Mouse (Mus musculus): ENCODE results near the gene Surf1. TPM values are rescaled to one million over a fixed set of nuclear protein-coding genes. Genes with fewer than 3 reads are reported as not detected.
A peak's percentile ranks its signal among the peaks of the same experiment; 100 is the strongest.

Surf1 gene
- polyA plus RNA-seq, 1 experiment from 2014 or later = 101 TPM

GRCm38 (mm10) chr2:26932473-26933303, 16.4 kb upstream of the Surf1 start:
- Histone ChIP-seq H3K9me3 (ENCODE audit: control insufficient read depth, low read length) (no peaks in the 10 kb centered on the region), H3K36me3 (ENCODE audit: control insufficient read depth, insufficient read depth, low read length) (no peaks in the 10 kb centered on the region), H3K4me3 (ENCODE audit: low read depth, low read length) (peak overlapping the region; percentile 97), H3K27me3 (ENCODE audit: control insufficient read depth, insufficient read depth, low read length) (no peaks in the 10 kb centered on the region), H3K27ac (ENCODE audit: low read depth, low read length) (peak overlapping the region; percentile 77), H3K9ac (replicated peaks; ENCODE audit: low read depth, low read length) (peak overlapping the region; percentile 97), H3K4me1 (ENCODE audit: control insufficient read depth, insufficient read depth, low read length) (peaks cover 12% of the 10 kb centered on the region), H3K4me2 (ENCODE audit: low read depth, low read length) (peak overlapping the region; percentile 89)
- 2% methylated on average over 45 of the region's 49 CpGs for WGBS
- no peak; the same call in 1 of the 2 replicates for ATAC-seq (ENCODE audit: low read depth)

GRCm38 (mm10) chr2:26930390-26930789, 14.1 kb upstream of the Surf1 start:
- WGBS = 56% methylated on average over 1 of the region's 1 CpGs
- Histone ChIP-seq H3K9me3 (ENCODE audit: control insufficient read depth, low read length) (no peaks in the 10 kb centered on the region), H3K36me3 (ENCODE audit: control insufficient read depth, insufficient read depth, low read length) (peaks cover 14% of the 10 kb centered on the region), H3K4me1 (ENCODE audit: control insufficient read depth, insufficient read depth, low read length) (peaks cover 12% of the 10 kb centered on the region), H3K27me3 (ENCODE audit: control insufficient read depth, insufficient read depth, low read length) (no peaks in the 10 kb centered on the region), H3K27ac (ENCODE audit: low read depth, low read length) (no peak overlapping the region), H3K9ac (replicated peaks; ENCODE audit: low read depth, low read length) (no peak overlapping the region), H3K4me3 (ENCODE audit: low read depth, low read length) (no peak overlapping the region), H3K4me2 (ENCODE audit: low read depth, low read length) (no peak overlapping the region)
- no peak for ATAC-seq (ENCODE audit: low read depth)

GRCm38 (mm10) chr2:26927745-26928476, 11.6 kb upstream of the Surf1 start:
- Histone ChIP-seq H3K4me3 (ENCODE audit: low read depth, low read length) (no peak overlapping the region), H3K9ac (replicated peaks; ENCODE audit: low read depth, low read length) (no peak overlapping the region), H3K4me1 (ENCODE audit: control insufficient read depth, insufficient read depth, low read length) (peaks cover 12% of the 10 kb centered on the region), H3K27me3 (ENCODE audit: control insufficient read depth, insufficient read depth, low read length) (no peaks in the 10 kb centered on the region), H3K36me3 (ENCODE audit: control insufficient read depth, insufficient read depth, low read length) (peaks cover 35% of the 10 kb centered on the region), H3K4me2 (ENCODE audit: low read depth, low read length) (no peak overlapping the region), H3K9me3 (ENCODE audit: control insufficient read depth, low read length) (no peaks in the 10 kb centered on the region), H3K27ac (ENCODE audit: low read depth, low read length) (no peak overlapping the region)
- WGBS = 92% methylated on average over 6 of the region's 6 CpGs
- no peak for ATAC-seq (ENCODE audit: low read depth)

- no peak overlapping the region for H3K4me2 ChIP-seq (ENCODE audit: low read depth, low read length)
- WGBS = 92% methylated on average over 9 of the region's 9 CpGs
- H3K36me3 ChIP-seq (ENCODE audit: control insufficient read depth, insufficient read depth, low read length) = peaks cover 71% of the 10 kb centered on the region
Measured at GRCm38 (mm10) chr2:26921784-26922183, 5.5 kb upstream of the Surf1 start.

GRCm38 (mm10) chr2:26920190-26920855, 4.0 kb upstream of the Surf1 start:
- Histone ChIP-seq H3K9me3 (ENCODE audit: control insufficient read depth, low read length) (no peaks in the 10 kb centered on the region), H3K4me2 (ENCODE audit: low read depth, low read length) (no peak overlapping the region), H3K27ac (ENCODE audit: low read depth, low read length) (no peak overlapping the region), H3K36me3 (ENCODE audit: control insufficient read depth, insufficient read depth, low read length) (peaks cover 62% of the 10 kb centered on the region), H3K9ac (replicated peaks; ENCODE audit: low read depth, low read length) (no peak overlapping the region), H3K27me3 (ENCODE audit: control insufficient read depth, insufficient read depth, low read length) (no peaks in the 10 kb centered on the region), H3K4me1 (ENCODE audit: control insufficient read depth, insufficient read depth, low read length) (peaks cover 14% of the 10 kb centered on the region), H3K4me3 (ENCODE audit: low read depth, low read length) (no peak overlapping the region)
- 86% methylated on average over 6 of the region's 6 CpGs for WGBS
- ATAC-seq (ENCODE audit: low read depth) = no peak

More at GRCm38 (mm10) chr2:26921784-26922183, 5.5 kb upstream of the Surf1 start:
- Histone ChIP-seq H3K27ac (ENCODE audit: low read depth, low read length) (no peak overlapping the region), H3K9ac (replicated peaks; ENCODE audit: low read depth, low read length) (no peak overlapping the region), H3K9me3 (ENCODE audit: control insufficient read depth, low read length) (no peaks in the 10 kb centered on the region), H3K4me3 (ENCODE audit: low read depth, low read length) (no peak overlapping the region), H3K4me1 (ENCODE audit: control insufficient read depth, insufficient read depth, low read length) (peaks cover 10% of the 10 kb centered on the region), H3K27me3 (ENCODE audit: control insufficient read depth, insufficient read depth, low read length) (no peaks in the 10 kb centered on the region)
- no peak for ATAC-seq (ENCODE audit: low read depth)

GRCm38 (mm10) chr2:26919684-26920083, 3.4 kb upstream of the Surf1 start:
- H3K27me3 ChIP-seq (ENCODE audit: control insufficient read depth, insufficient read depth, low read length) = no peaks in the 10 kb centered on the region
- no peak overlapping the region for H3K4me2 ChIP-seq (ENCODE audit: low read depth, low read length)
- H3K27ac ChIP-seq (ENCODE audit: low read depth, low read length) = no peak overlapping the region
- H3K9me3 ChIP-seq (ENCODE audit: control insufficient read depth, low read length) = no peaks in the 10 kb centered on the region
- H3K4me1 ChIP-seq (ENCODE audit: control insufficient read depth, insufficient read depth, low read length) = peaks cover 18% of the 10 kb centered on the region
- ATAC-seq (ENCODE audit: low read depth) = no peak
- H3K9ac ChIP-seq (replicated peaks; ENCODE audit: low read depth, low read length) = no peak overlapping the region
- H3K36me3 ChIP-seq (ENCODE audit: control insufficient read depth, insufficient read depth, low read length) = peaks cover 55% of the 10 kb centered on the region
- 89% methylated on average over 3 of the region's 3 CpGs for WGBS
- H3K4me3 ChIP-seq (ENCODE audit: low read depth, low read length) = no peak overlapping the region

- 2% methylated on average over 13 of the region's 13 CpGs for WGBS
- Histone ChIP-seq H3K27ac (ENCODE audit: low read depth, low read length) (peak overlapping the region; percentile 70), H3K9ac (replicated peaks; ENCODE audit: low read depth, low read length) (peak overlapping the region; percentile 69), H3K36me3 (ENCODE audit: control insufficient read depth, insufficient read depth, low read length) (peaks cover 58% of the 10 kb centered on the region), H3K27me3 (ENCODE audit: control insufficient read depth, insufficient read depth, low read length) (no peaks in the 10 kb centered on the region), H3K9me3 (ENCODE audit: control insufficient read depth, low read length) (no peaks in the 10 kb centered on the region), H3K4me2 (ENCODE audit: low read depth, low read length) (peak overlapping the region; percentile 98), H3K4me3 (ENCODE audit: low read depth, low read length) (peak overlapping the region; percentile 71), H3K4me1 (ENCODE audit: control insufficient read depth, insufficient read depth, low read length) (peaks cover 24% of the 10 kb centered on the region)
- peak; percentile 18 for ATAC-seq (ENCODE audit: low read depth)
Measured at GRCm38 (mm10) chr2:26916738-26917137, 408 bp upstream of the Surf1 start.

GRCm38 (mm10) chr2:26914148-26914941, 2.0 kb downstream of the Surf1 start:
- Histone ChIP-seq H3K4me3 (ENCODE audit: low read depth, low read length) (no peak overlapping the region), H3K27ac (ENCODE audit: low read depth, low read length) (no peak overlapping the region), H3K27me3 (ENCODE audit: control insufficient read depth, insufficient read depth, low read length) (no peaks in the 10 kb centered on the region), H3K9ac (replicated peaks; ENCODE audit: low read depth, low read length) (no peak overlapping the region), H3K4me1 (ENCODE audit: control insufficient read depth, insufficient read depth, low read length) (peaks cover 29% of the 10 kb centered on the region), H3K36me3 (ENCODE audit: control insufficient read depth, insufficient read depth, low read length) (peaks cover 34% of the 10 kb centered on the region), H3K4me2 (ENCODE audit: low read depth, low read length) (no peak overlapping the region), H3K9me3 (ENCODE audit: control insufficient read depth, low read length) (no peaks in the 10 kb centered on the region)
- ATAC-seq (ENCODE audit: low read depth) = no peak
- WGBS = 59% methylated on average over 8 of the region's 8 CpGs

All from neural tube, embryonic 14.5 days (tissue).